Mouse (Mus musculus): ENCODE results near the gene Tmem86b. TPM values are rescaled to one million over a fixed set of nuclear protein-coding genes. Genes with fewer than 3 reads are reported as not detected.
"Not testable (repeated sequence)": the region's sequence is repeated elsewhere in the genome, so short reads cannot be mapped to it uniquely, and the experiment has no call there.

Tmem86b gene
- total RNA-seq, 2 experiments from 2014 or later, result 15.0 to 18.4 TPM

DNA sequence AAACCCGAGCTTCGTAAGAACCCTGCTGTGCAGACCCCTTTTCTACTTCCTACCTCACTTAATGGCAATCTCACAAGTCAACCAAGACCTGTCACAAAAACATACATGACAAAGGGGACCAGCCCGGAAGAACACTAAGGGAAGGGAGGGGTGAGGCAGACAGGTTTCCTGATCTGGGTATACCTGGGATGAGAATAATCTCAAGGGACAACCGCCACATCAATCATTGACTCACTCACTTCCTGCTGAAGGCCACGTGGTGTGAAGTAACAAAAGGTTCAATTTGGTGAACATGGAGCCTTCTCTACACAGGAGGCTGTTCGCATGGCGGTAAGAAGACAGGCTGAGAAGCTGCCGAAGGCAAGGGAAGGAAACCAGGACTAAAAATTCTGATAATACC is 20.4 kb upstream of the Tmem86b start:
- DNase-seq (ENCODE audit: low spot score in 2 of 2), result no peak

GRCm38 (mm10) chr7:4647992-4648391 is 16.8 kb upstream of the Tmem86b start:
- DNase-seq (ENCODE audit: low spot score in 2 of 2), result no peak

DNA sequence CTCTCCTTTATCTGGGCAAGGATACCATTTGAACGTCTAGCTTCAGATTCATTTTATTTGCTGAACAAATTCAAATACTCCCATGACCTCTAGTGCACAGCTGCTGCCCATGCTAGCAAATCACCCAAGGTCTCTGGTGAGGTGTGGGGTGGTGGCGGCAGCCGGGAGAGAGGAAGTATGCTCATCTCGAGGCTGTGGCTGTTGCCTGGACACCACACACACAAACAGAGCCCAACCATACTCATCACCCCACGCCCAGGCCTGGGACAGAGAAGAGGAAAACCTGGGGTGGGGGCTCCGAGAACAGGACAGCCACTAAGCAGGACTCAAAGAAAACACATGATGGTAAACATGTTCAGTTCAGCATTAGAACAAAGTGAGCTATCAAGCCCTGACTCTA is 16.1 kb upstream of the Tmem86b start:
- no peak for DNase-seq (ENCODE audit: low spot score in 2 of 2)

DNA sequence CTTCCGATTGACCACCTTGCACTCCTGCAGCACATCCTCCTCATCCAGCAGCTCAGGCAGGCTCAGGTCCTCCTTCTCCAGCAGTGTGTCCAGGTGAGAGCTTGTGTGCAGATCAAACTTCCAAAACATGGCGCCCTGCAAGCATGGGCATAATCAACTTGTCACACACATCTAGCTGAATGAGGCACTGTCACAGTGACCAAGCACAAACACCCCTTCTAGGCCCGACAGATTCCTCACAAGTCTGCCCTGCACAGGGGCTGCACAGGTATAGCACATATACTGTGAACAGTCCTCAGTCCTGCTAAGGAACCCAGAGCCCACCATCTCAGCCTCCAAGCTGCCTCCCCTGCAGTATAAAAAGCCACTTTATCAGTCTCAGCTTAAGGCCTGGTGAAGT is 15.6 kb upstream of the Tmem86b start:
- no peak for DNase-seq (ENCODE audit: low spot score in 2 of 2)

GRCm38 (mm10) chr7:4643225-4643624 is 12.0 kb upstream of the Tmem86b start:
- no peak for DNase-seq (ENCODE audit: low spot score in 2 of 2)

GRCm38 (mm10) chr7:4641956-4642355 is 10.7 kb upstream of the Tmem86b start:
- DNase-seq (ENCODE audit: low spot score in 2 of 2), result no peak

GRCm38 (mm10) chr7:4641155-4641554 is 9.9 kb upstream of the Tmem86b start:
- DNase-seq (ENCODE audit: low spot score in 2 of 2), result peak in 1 of 2 experiments; percentile 33

- DNase-seq (ENCODE audit: low spot score in 2 of 2), result no peak
Measured at GRCm38 (mm10) chr7:4636179-4636578, 5.0 kb upstream of the Tmem86b start.

- no peak for DNase-seq (ENCODE audit: low spot score in 2 of 2)
Measured at GRCm38 (mm10) chr7:4630198-4630597, 1.0 kb downstream of the Tmem86b start.

- no peak for DNase-seq (ENCODE audit: low spot score in 2 of 2)
Measured at GRCm38 (mm10) chr7:4629586-4629985, 1.6 kb downstream of the Tmem86b start.

DNA sequence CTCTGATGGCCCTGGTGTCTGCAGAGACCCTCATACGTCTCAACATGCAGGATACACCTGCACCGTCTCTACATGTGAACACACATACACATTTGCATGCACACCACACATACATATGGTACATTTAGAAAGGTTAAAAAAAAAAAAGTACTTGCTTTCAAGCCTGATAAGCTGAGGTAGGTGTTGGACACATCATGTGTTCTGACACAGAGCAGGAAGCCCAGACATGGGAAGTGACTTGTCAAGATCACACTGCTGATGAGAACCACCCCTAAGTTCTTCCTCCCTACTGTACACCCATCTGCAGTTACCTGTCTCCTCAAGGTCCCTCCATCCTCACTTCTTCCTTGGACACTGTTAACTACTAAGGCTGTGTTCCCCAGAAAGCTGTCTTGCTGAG is 5.3 kb downstream of the Tmem86b start:
- DNase-seq (ENCODE audit: low spot score in 2 of 2), result no peak

DNA sequence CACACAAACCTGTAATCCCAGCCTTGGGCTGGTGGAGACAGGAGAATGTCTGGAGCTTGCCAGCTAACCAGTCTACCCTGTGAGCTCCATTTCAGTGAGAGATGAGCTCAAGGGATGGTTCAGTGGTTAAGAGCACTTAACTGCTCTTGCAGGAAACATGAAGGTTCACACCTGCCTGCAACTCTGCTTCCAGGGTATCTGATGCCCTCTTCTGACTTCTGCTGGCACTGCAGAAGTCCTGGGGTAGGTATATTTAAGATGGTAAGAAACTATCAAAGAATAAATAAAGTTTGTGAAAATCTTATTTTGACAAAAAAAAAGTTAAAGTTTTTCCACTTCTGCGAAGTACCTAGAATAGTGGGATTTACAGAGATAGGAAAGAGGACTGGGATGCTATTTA is 6.9 kb downstream of the Tmem86b start:
- no peak for DNase-seq (ENCODE audit: low spot score in 2 of 2)

- DNase-seq (ENCODE audit: low spot score in 2 of 2), result peak; percentile 29 to 40
Measured at GRCm38 (mm10) chr7:4623544-4624189, 7.6 kb downstream of the Tmem86b start.

DNA sequence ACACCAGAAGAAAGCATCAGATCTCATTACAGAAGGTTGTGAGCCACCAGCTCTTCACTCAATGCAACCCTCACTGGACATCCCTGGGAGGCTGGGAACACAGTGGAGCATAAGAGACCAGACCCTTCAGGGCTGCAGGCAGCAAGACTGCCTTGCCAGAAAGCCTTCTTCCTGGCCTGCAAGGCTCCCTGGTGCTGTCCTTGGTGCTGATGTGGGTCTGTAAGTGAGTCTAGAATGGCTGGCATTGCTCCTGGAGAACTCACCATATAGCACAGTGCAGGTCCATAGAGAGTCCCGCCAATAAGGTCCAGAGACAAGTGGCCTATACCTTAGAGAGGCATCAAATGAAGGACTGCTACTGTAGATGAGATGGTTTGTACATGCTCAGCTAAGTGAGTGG is 11.2 kb downstream of the Tmem86b start:
- no peak for DNase-seq (ENCODE audit: low spot score in 2 of 2)

GRCm38 (mm10) chr7:4613740-4614403 is 17.4 kb downstream of the Tmem86b start:
- DNase-seq (ENCODE audit: low spot score in 2 of 2), result no peak

DNA sequence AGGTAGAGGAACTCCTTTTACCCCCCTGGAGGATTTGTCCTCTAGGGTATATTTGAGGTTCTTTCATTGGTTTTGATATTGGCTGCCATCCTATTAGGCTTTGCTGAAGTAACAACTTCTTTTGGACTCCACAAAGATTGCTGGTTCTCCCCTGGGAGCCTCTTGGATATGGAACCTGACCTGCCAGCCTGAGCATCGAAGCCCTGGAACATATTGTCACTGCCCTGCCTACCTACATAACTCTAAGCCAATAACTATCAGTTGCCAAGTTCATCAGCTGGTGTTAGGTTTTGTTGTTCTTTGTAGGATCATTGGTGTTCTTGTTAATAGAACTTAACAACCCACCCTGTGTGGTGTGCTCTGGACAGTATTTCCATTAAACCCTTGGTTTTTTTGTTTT is 18.3 kb downstream of the Tmem86b start:
- DNase-seq (ENCODE audit: low spot score in 2 of 2), result no peak

GRCm38 (mm10) chr7:4612386-4612785 is 18.8 kb downstream of the Tmem86b start:
- DNase-seq (ENCODE audit: low spot score in 2 of 2), result no peak

- DNase-seq (ENCODE audit: low spot score in 2 of 2), result no peak
Measured at GRCm38 (mm10) chr7:4611921-4612341, 19.3 kb downstream of the Tmem86b start.

GRCm38 (mm10) chr7:4611511-4611910 is 19.7 kb downstream of the Tmem86b start:
- DNase-seq (ENCODE audit: low spot score in 2 of 2), result no peak

- no peak for DNase-seq (ENCODE audit: low spot score in 2 of 2)
Measured at GRCm38 (mm10) chr7:4608002-4608401, 23.2 kb downstream of the Tmem86b start.

DNA sequence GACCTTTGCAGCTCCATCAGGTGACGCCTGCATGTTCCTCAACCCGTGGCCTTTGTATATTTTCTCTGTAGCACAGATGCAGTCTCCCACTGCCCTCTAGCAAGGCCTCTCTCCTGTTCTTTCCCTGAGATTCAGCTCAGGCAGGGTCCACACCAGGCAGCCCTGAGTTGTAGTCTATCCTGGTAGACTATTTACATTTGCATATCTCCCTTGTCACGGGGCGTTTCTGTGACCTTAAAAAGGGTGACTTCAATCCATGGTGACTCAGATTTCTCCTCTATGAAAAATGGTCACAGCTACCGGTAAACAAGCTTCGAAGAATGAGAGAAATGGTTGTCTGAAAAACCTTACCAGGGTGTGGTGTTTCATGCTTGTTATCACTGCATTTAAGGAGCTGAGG is 27.3 kb downstream of the Tmem86b start, which contains the start of gene Ptprh:
TSS of gene Ptprh (minus strand) at position 169 of the 400 bp plus-strand sequence.
- no peak for DNase-seq (ENCODE audit: low spot score in 2 of 2)

DNA sequence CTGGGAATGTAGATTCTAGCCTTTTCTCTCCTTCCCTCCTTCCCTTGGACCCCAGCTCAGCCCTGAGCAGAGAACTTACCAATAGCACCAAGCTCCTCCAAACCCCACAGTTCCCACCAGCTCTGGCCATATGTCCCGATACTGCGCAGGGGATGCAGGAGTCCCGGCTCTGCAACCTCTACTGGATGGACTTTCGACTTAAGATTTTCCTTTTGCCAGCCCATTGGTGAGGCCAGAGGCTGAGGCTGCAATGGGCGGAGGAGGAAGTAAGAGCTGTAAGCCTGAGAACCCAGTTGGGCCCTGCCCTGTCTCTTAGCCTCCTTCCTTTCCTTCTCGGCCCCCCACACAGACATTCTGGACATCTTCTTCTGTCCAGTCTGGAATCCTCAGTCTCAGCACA is 28.3 kb downstream of the Tmem86b start:
- no peak for DNase-seq (ENCODE audit: low spot score in 2 of 2)

- DNase-seq (ENCODE audit: low spot score in 2 of 2), result not testable (repeated sequence)
Measured at GRCm38 (mm10) chr7:4597046-4597445, 34.2 kb downstream of the Tmem86b start.

All from layer of hippocampus, postnatal 14 days (tissue).